Mouse (Mus musculus) thymus, postnatal 36 days (tissue): ENCODE measurements at regions not wholly inside any gene's neighbourhood (a gene's known extent, or its start where the extent isn't known, plus 50 kb on each side); places are given as distances from the start of the nearest gene placed in this dataset.

Experiments used
- DNase-seq, 2 experiments: peaks; one replicate each; pipeline ENCODE4 v3.0.0; 2022; ENCODE audit warnings: mixed read lengths in 2 of 2

- no peak for DNase-seq
These were observed 220.0 kb downstream of the CK137956 start for GRCm38 (mm10) chr4:127750781-127751180.

GRCm38 (mm10) chr4:127747876-127748275 is 222.9 kb downstream of the CK137956 start:
- no peak for DNase-seq

- DNase-seq: no peak
These were observed 234.0 kb downstream of the CK137956 start for GRCm38 (mm10) chr4:127736781-127737180.

- no peak for DNase-seq
These were observed 234.6 kb downstream of the CK137956 start for GRCm38 (mm10) chr4:127736151-127736550.

GRCm38 (mm10) chr4:127734641-127735040 is 236.1 kb downstream of the CK137956 start:
- DNase-seq: no peak

- DNase-seq: no peak
These were observed 252.1 kb downstream of the CK137956 start for GRCm38 (mm10) chr4:127718661-127719060.

- no peak for DNase-seq
These were observed 258.5 kb downstream of the CK137956 start for GRCm38 (mm10) chr4:127712274-127712673.

GRCm38 (mm10) chr4:127710816-127711215 is 259.9 kb downstream of the CK137956 start:
- DNase-seq: no peak

- DNase-seq: no peak
These were observed 261.0 kb downstream of the CK137956 start for GRCm38 (mm10) chr4:127709746-127710145.

GRCm38 (mm10) chr4:127708186-127708585 is 262.6 kb downstream of the CK137956 start:
- DNase-seq: no peak

GRCm38 (mm10) chr4:127707126-127707525 is 263.6 kb downstream of the CK137956 start:
- DNase-seq: no peak

- no peak for DNase-seq
These were observed 269.1 kb downstream of the CK137956 start for GRCm38 (mm10) chr4:127701651-127702050.

- DNase-seq: no peak
These were observed 280.8 kb downstream of the CK137956 start for GRCm38 (mm10) chr4:127689986-127690385.

- DNase-seq: no peak
These were observed 285.7 kb downstream of the CK137956 start for GRCm38 (mm10) chr4:127685021-127685420.

GRCm38 (mm10) chr4:127679391-127679790 is 291.4 kb downstream of the CK137956 start:
- DNase-seq: no peak

- DNase-seq: no peak
These were observed 292.3 kb downstream of the CK137956 start for GRCm38 (mm10) chr4:127678437-127678836.

- DNase-seq: no peak
These were observed 294.9 kb downstream of the CK137956 start for GRCm38 (mm10) chr4:127675745-127676315.

- DNase-seq: no peak
These were observed 302.0 kb upstream of the Gjb5 start for GRCm38 (mm10) chr4:127659950-127660349.

GRCm38 (mm10) chr4:127651601-127652000 is 293.6 kb upstream of the Gjb5 start:
- no peak for DNase-seq

- DNase-seq: no peak
These were observed 290.0 kb upstream of the Gjb5 start for GRCm38 (mm10) chr4:127648011-127648410.

GRCm38 (mm10) chr4:127647189-127647588 is 289.2 kb upstream of the Gjb5 start:
- DNase-seq: no peak

- no peak for DNase-seq
These were observed 282.5 kb upstream of the Gjb5 start for GRCm38 (mm10) chr4:127640251-127641085.

- no peak for DNase-seq
These were observed 281.8 kb upstream of the Gjb5 start for GRCm38 (mm10) chr4:127639765-127640164.

- DNase-seq: no peak
These were observed 279.0 kb upstream of the Gjb5 start for GRCm38 (mm10) chr4:127636934-127637333.
